Mouse (Mus musculus): ENCODE measurements around the gene Kcnc3.

GRCm38 (mm10) chr7:44647729-44648128 lies 57.3 kb downstream of the Kcnc3 start:
- TF ChIP-seq CTCF (IDR thresholded peaks at IDR 0.05; ENCODE audit: low read depth, low read length): no peak
- no peak for TF ChIP-seq POLR2A (IDR thresholded peaks at IDR 0.05; ENCODE audit: borderline replicate concordance, low read depth, low read length)

All from bone marrow macrophage, adult 2 months (primary cell).